Mouse (Mus musculus) E14TG2a.4 (cell line): ENCODE results near the gene Mvd.
A peak's percentile ranks its signal among the peaks of the same experiment; 100 is the strongest.

ENCODE experiments used
- H3K27me3 ChIP-seq: 2 replicates; pipeline ENCODE4 v1.6.1; 2014; ENCODE audit warnings: low read length, control low read depth; ENCODE audit not compliant: insufficient read depth
- H3K36me3 ChIP-seq: 2 replicates; pipeline ENCODE4 v1.6.1; 2014; ENCODE audit warnings: low read length, control low read depth; ENCODE audit not compliant: insufficient read depth
- H3K4me1 ChIP-seq: replicated peaks from 2 replicates; pipeline ENCODE4 v1.6.1; 2014; ENCODE audit warnings: low read depth, low read length, control low read depth
- H3K4me3 ChIP-seq: replicated peaks from 2 replicates; pipeline ENCODE4 v1.5.1; 2014; ENCODE audit warnings: mild to moderate bottlenecking, low read length
- H3K9me3 ChIP-seq: 2 replicates; pipeline ENCODE4 v1.6.1; 2014; ENCODE audit warnings: low read length, control low read depth
- CTCF ChIP-seq: conservative IDR thresholded peaks from 2 replicates; pipeline ENCODE4 v1.5.1; 2014; ENCODE audit warnings: low read length
- NANOG ChIP-seq: IDR thresholded peaks from 2 replicates; pipeline ENCODE4 v1.6.1; 2014; ENCODE audit warnings: borderline replicate concordance, low read length, mixed read lengths
- POU5F1 ChIP-seq: IDR thresholded peaks from 2 replicates; pipeline ENCODE4 v1.6.1; 2014; ENCODE audit warnings: low read length, borderline replicate concordance

Gene Mvd

DNA sequence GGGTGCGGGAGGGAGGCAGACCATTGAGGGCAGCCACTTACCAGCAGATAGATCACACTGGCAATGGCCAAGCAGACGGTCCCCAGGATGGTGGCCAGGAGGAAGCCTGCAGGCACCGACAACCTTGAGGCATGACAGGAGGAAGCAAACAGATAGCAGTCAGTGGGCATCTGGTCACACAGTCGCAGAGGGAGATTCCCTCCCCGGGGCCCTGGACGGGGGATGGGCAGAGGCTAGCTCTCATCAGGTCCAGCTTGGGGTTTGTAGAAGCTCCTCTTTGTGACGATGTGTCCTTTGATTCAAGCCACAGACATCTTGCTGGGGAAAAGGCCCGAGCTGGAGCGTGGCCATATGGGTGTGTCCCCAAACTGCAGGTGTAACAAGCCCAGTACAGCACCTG is 17.1 kb downstream of the Mvd start:
- no peaks in the 10 kb centered on the region for H3K9me3 ChIP-seq
- peaks cover 66% of the 10 kb centered on the region for H3K4me1 ChIP-seq
- no peak overlapping the region for H3K4me3 ChIP-seq
- TF ChIP-seq CTCF (no peak), NANOG (no peak), POU5F1 (no peak)
- peaks cover 11% of the 10 kb centered on the region; the same call in 1 of the 2 replicates for H3K27me3 ChIP-seq
- H3K36me3 ChIP-seq = no peaks in the 10 kb centered on the region

DNA sequence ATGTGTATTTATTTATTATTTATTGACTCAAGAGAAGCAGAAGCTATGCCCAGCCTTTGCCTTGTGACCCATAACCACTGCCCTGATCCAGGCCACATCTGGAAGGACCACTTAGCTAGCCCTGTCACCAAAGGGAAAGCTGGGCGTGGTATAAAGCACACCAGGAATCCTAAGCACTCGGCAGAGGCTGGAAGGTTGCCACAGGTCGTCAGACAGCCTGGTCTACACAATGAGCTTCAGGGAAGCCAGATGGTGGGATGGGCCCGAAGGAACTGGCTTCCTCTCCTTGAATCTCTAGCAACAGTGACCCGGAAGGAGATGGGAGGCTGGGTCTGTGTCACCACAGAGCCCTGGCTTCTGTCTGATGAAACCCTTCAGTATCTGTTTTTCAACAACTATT is 19.6 kb downstream of the Mvd start:
- Histone ChIP-seq H3K27me3 (peaks cover 2% of the 10 kb centered on the region; the same call in 1 of the 2 replicates), H3K4me1 (peaks cover 46% of the 10 kb centered on the region), H3K4me3 (peak overlapping the region; percentile 59), H3K9me3 (no peaks in the 10 kb centered on the region), H3K36me3 (peaks cover 5% of the 10 kb centered on the region)
- no peak for TF ChIP-seq CTCF
- TF ChIP-seq POU5F1 = no peak
- TF ChIP-seq NANOG = no peak

GRCm38 (mm10) chr8:122423217-122423616 is 20.0 kb downstream of the Mvd start:
- Histone ChIP-seq H3K4me3 (peak overlapping the region; percentile 59), H3K9me3 (no peaks in the 10 kb centered on the region), H3K27me3 (peaks cover 2% of the 10 kb centered on the region; the same call in 1 of the 2 replicates), H3K4me1 (peaks cover 42% of the 10 kb centered on the region), H3K36me3 (peaks cover 10% of the 10 kb centered on the region)
- TF ChIP-seq CTCF (no peak), NANOG (no peak), POU5F1 (no peak)

DNA sequence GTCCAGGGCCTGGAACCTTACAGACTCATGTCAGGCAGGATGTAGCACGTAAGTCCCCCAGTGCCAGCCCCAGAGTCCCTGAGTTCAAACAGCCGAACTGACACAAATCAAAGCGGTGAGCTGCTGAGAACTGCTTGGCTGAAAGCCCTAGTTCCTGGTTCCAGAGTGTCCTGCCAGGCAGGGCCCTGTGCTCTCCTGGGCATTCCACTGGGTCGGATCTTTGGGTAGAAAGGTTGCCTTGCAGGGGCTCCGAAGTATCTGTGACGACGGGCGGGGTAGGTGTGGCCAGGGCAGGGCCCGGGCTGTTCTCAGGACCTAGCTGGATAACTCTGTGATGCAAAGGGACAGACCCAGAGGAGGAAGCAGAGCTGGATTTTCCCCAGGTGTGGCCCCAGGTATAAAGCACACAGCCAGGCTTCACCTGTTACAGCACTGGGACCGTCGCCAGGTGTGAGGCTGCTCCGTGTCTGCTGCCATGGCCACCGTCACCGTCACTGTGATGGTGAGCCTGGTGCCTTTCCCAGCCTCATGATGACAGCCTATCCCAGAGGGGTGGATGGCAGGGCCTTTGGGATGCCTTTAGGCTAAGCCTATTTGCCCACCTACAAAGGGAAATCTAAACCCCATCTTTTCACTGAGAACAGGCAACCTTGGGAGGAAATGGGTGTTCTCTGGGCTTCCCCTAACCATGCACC is 21.7 kb downstream of the Mvd start, which contains the start of gene Il17c:
Gene Il17c (plus strand): TSS at position 645 of the 695 bp plus-strand sequence.
- Histone ChIP-seq H3K4me3 (no peak within 1 kb of the TSS), H3K4me1 (peaks cover 35% of the 10 kb centered on the region), H3K36me3 (peaks cover 26% of the 10 kb centered on the region), H3K9me3 (no peaks in the 10 kb centered on the region), H3K27me3 (no peaks in the 10 kb centered on the region)
- TF ChIP-seq POU5F1 (no peak), NANOG (no peak), CTCF (no peak)

- Histone ChIP-seq H3K36me3 (peaks cover 42% of the 10 kb centered on the region), H3K4me1 (peaks cover 38% of the 10 kb centered on the region), H3K27me3 (no peaks in the 10 kb centered on the region), H3K4me3 (no peak overlapping the region), H3K9me3 (no peaks in the 10 kb centered on the region)
- TF ChIP-seq NANOG (no peak), CTCF (no peak), POU5F1 (no peak)
Observed at GRCm38 (mm10) chr8:122419881-122420555, 23.2 kb downstream of the Mvd start.

DNA sequence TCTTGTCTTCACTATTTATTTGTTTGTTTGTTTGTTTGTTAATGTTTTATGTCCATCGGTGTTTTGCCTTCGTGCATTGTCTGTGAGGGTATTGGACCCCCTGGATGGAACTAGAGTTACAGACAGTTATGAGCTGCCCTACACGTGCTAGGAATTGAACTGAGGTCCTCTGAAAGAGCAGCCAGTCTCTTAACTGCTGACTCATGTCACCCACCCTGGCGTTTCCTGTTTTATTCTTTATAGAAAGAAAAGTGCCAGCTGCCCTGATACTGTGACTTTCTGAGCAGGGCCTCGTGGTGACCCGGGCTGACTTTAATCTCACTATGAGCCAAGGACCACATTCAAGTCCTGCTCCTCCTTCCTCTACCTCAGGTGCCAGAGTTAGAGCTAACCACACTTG is 27.7 kb downstream of the Mvd start:
- Histone ChIP-seq H3K4me3 (no peak overlapping the region), H3K36me3 (peaks cover 86% of the 10 kb centered on the region), H3K27me3 (no peaks in the 10 kb centered on the region), H3K4me1 (peaks cover 47% of the 10 kb centered on the region), H3K9me3 (no peaks in the 10 kb centered on the region)
- TF ChIP-seq CTCF = no peak
- no peak for TF ChIP-seq POU5F1
- TF ChIP-seq NANOG = no peak

GRCm38 (mm10) chr8:122414311-122414710 is 28.9 kb downstream of the Mvd start:
- Histone ChIP-seq H3K4me1 (peaks cover 57% of the 10 kb centered on the region), H3K36me3 (peaks cover 99% of the 10 kb centered on the region), H3K4me3 (no peak overlapping the region), H3K27me3 (no peaks in the 10 kb centered on the region), H3K9me3 (no peaks in the 10 kb centered on the region)
- no peak for TF ChIP-seq NANOG
- no peak for TF ChIP-seq POU5F1
- TF ChIP-seq CTCF = no peak

DNA sequence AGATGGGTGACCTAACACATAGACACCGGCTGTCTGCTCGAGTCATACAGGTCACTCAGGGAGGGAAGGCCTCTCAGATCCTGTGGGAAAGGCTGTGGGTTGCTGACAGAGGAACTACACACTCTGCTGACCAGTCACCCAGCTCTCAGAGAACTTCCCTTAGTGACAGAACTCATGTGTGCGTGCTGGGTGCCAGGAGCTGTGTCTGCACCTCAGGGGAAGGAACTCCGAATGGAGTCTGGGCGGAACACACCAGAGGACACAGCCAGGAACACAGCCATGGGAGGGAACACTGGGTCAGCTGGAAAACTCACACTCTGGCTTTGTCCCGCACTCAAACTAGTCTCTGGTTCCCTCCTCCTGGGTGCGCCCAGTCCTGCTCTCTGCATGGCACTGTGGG is 35.5 kb downstream of the Mvd start:
- TF ChIP-seq NANOG (no peak), POU5F1 (no peak)
- Histone ChIP-seq H3K4me1 (peaks cover 42% of the 10 kb centered on the region), H3K36me3 (peaks cover 99% of the 10 kb centered on the region), H3K9me3 (no peaks in the 10 kb centered on the region), H3K27me3 (no peaks in the 10 kb centered on the region), H3K4me3 (no peak overlapping the region)
